Mouse (Mus musculus) bone marrow macrophage, adult 2 months (primary cell): ENCODE results near the gene Gm11444.

Source experiments
- CTCF ChIP-seq: IDR thresholded peaks from 2 replicates; pipeline ENCODE4 v1.5.1; 2012; ENCODE audit warnings: low read depth, mild to moderate bottlenecking, low read length, moderate library complexity
- POLR2A ChIP-seq: IDR thresholded peaks from 2 replicates; pipeline ENCODE4 v1.6.1; 2012; ENCODE audit warnings: mild to moderate bottlenecking, low read depth, low read length, borderline replicate concordance

DNA sequence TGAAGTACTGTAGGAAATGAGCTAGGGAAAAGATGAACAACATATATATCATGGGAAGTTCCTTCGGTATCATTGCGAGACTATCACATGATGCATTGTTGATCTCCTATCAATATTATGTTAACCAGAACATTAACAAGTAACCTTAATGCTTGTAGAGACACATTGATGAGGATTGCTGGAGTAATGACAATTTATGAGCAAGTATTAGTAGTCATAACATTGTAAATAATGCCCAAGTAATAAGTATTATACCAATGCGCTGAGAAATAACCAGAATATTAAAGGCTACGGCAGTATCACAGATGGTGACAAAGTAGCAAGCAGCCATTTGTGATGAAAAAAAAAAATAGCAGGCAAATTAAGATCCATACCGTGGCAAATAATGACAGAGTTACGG, 37.1 kb upstream of the Gm11444 start:
- TF ChIP-seq POLR2A, result no peak
- no peak for TF ChIP-seq CTCF
